Mouse (Mus musculus) frontal cortex, adult 2 months (tissue): ENCODE results near the gene Trnt1. TPM values are rescaled to one million over a fixed set of nuclear protein-coding genes. Genes with fewer than 3 reads are reported as not detected.

Source experiments
- DNase-seq, 2 experiments: peaks; one replicate each; pipeline ENCODE4 v3.0.0; 2022; ENCODE audit warnings: low spot score in 1 of 2; ENCODE audit errors: extremely low spot score in 1 of 2
- polyA plus RNA-seq: library from polyadenylated mRNA; depleted of rRNA; stranded (reverse); fragments of >200 nt; gene quantifications from 2 replicates; pipeline ENCODE4 v1.2.3, GENCODE M21; 2012; rRNA removed

Trnt1 gene
- 26.8 and 29.7 TPM in 2 replicates for polyA plus RNA-seq

DNA sequence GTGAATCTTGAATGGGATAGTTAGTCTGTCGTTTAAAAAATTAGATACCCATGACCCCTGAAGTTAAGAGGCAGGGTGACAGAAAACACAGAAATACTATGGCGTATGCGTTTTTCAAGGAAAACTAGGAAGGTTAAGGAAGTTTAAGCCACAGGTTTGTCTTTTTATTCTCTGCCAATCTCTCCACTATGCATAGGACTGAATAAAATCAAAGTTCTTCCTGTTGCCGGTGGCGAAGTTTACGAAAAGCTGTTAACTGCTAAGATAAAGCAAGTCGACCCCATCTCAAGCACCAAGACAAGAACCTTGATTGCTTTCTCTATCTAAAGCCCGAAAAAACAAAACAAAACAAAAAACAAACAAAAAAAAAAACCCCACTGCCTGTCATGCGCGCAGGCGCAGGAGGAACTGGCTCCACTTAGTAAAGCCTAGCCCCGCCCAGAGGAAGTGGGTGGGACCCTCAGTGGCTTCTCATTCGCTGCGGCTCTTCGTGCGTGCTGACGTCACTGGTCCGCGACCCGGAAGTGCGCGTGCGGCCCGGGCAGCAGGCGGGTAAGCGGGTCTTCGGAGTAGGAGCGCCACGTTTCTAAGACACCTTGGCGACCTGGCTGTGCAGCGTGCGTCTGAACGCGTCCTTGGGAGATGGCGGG is at the start of gene Trnt1:
Trnt1 (plus strand) TSS at position 481 of the 650 bp plus-strand sequence.
- peak; percentile 95 to 98 for DNase-seq

DNA sequence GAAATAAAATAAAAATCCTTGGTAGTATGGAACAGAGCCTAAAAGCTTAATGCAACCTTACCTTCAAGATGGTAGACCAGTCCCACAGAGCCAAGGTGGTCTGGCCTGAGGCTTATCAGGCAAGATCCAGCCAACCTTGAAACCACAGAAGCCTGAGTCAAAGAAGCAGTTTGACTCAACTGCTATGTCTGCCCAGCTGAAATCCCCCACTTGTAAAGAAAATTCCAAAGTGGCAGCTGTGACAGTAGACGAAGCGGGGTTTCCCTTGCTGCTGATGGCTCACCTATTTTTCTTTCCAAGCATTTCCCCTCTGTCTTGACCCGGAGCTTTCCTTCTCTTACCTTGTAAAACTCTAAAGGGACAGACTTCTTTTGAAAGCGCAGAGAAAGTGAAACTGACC is 43.3 kb upstream of the Trnt1 start:
- DNase-seq: no peak

DNA sequence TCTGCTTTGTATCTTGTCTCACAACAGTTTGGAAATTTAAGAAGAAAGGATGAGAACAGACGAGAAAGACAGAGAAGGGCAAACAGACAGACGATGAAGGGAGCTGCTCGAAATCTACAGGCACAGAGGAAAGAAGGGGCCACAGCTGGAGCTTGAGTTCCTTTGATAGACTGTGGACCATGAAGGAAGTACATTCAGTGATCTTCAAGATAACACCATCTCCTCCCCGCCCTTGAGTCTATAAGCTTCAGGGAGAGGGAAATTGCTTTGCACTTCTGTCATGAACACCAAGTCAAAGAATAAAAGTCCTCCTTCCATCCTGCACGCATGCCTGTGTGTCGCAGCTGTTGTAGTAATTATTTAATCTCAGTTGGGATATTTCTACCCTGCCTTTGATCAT is 42.8 kb upstream of the Trnt1 start:
- DNase-seq: no peak

DNA sequence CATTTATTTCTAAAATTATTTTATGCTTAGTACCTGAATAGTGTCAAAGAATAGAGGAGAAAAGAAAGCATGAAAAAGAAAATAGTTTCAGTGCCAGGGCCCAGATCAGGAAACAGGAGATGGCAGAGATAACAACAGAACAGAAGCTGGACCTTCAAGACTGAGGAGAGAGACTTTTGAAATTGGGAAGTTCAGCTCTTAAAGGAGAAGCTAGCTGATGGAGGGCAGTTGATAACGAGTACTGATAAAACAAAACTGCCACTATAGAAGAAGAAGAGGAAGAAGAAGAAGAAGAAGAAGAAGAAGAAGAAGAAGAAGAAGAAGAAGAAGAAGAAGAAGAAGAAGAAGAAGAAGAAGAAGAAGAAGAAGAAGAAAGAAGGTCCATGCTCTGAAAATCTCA is 41.2 kb upstream of the Trnt1 start:
- DNase-seq: no peak

DNA sequence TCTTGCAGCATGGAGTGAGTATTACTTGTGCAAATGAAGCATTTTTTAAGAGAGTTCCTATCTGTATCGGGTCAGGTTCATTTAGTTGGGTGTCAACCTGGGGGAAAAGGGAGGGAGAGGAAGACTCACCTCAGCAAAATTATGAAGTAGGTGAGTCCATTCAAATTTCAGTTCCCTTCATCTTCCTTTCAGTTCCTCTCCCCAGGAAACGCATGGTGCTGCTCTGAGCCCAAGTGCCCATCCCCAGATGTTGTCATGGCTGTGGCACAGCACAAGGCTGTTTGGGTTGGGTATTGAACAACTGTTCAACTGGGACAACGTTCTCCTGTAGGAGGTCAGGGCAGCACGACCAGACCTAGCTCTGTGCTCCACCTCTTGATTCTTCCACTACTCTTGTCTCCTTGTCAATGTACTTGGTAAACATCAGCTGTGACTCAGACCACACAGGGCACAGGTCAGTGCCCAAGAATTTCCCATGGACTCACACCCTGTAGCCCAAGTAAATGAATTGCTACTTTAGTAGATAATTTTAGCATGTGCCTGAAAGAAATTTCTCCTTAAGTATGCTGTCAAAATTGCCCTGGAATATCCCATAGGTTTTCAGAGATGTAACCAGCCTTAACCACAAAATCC is 39.1 kb upstream of the Trnt1 start:
- no peak for DNase-seq

DNA sequence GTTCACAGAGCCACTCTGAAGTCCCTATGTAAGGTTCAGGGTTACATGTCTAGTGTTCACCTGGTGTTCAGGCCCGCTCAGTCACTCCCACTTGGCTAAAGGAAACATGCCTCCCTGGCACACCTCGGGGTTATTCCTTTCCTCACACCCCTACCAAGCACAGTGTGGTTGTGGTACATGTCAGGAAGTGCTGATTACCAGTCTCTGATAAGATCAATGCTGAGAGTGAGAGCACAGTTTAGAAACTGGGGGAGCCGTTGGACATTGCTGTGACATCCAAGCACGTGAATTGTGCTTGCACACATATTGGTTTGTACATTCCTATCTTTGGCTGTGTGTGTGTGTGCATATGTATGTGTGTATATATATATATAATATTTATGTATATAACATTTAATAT is 36.4 kb upstream of the Trnt1 start:
- DNase-seq: no peak

DNA sequence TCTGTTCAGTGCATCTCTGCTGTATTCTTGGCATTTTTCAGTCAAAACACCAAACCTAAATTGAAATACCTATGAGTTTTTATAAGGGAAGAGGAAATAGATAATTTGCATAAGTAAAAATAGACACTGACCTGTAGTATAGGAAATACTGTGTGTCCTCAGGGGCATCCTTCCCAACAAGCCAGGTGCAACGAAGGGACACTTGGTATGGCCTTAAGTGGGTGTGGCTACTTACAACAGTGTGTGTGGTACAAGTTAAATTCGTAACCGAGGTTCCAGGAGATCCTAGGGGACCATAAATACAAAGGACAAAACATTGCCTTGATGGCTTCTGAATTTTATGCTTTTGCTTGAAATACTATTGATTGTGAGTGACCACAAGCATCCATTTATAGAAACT is 30.7 kb upstream of the Trnt1 start:
- DNase-seq: no peak

DNA sequence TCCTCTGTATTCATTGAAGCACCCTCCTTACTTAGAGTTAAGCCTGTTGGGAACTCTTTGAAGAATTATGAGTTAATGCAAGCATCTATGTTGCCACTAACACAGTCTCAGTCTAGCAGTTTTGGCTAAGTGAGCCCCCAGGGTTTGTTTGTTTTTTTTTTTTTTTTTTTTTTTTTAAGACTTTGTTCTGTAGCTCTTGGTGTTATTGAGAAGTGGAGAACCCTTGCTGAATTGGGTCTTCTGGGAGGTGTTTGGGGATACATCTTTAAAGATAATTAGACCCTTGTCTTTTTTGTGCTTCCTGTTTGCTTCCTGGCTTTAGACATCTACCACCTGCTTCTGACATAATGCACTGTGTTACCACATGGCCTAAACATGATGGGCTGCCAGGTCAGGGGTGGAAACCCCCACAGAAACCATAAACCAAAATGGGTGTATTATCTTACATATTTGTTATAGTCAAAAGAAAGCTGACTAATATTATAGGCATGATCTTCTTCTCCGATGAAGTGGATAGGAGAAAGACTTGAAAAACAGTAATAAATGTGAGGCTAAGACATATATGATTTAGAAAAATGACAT is 28.6 kb upstream of the Trnt1 start:
- no peak for DNase-seq

DNA sequence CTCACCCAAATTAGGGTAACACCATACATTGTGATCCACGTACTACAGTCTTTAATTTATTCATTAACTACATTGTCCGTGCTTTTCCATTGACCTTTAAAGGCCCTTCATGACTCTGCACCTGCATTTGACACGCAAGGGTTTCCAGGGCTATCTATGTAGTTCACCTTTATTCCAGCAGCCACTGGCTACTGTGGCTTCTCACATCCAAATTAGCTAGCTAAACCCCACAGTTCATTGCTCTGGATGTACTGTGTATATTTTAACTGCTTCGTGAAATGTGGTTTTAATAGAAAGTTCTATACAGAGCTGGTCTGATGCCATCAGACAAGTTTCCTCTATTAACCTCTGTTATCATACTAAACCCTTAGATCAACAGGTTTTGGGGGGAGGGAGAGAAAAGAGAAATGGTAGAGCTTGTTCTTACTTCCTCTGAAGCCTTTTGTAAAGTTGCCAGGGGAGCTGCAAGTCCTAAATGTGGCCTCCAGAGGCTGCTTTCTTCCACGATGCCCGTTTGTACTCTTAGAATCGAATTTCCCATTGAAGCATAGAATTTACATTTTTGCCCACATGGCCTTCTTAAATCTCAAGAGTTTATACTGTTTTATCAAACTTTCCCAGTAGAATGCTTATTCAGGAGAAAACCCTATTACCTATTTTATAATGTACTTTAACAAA is 25.2 kb upstream of the Trnt1 start:
- no peak for DNase-seq

DNA sequence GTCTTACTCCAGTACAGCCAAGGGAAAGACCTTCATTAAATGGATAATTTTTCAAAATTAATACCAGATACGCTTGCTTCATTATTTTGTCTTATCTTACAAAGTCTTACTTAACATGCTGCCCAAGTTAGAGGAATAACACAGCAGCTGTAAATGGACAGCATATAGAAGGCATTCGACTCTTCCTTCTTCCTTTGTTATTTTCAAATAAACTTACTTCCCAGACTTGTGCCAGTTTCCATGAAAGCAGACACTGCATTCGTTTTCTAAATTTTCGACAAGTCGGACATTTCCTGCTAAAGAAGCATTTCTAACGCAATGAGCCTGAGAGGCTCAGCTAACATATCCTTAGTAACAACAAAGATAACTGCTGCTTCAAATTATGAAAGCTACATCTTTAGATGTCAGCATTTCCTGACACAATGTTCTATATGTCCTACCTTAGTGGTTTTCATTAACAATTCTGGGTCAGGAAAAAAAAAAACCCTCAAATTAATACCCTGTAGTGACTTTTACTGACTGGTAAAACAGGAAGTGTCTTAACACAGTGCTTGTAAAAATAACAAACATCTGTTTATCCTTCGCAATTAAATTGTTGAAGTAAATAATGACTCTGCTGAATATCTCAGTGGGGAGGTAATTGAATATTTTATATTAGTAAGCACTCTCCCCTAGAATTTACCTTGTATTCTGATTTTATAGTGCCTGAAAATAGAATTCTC is 23.1 kb upstream of the Trnt1 start:
- no peak for DNase-seq

DNA sequence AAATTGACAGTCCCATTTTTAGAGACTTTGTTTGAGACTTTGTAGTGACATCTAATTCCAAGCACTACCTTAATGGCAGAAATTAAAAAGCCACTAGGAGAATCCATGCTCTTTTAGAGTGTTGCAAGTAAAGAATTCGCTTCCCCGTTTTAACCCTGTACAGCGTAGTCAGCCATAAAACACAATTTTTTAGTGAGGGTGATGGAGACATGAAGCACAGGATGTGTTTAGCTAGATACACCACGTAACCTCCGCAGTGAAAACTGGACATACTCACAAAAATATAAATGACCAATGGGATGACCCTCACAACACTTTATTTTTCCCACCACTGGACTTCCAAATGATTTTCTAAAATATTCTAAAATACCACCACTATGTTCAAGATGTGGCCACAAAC is 21.7 kb upstream of the Trnt1 start:
- no peak for DNase-seq

DNA sequence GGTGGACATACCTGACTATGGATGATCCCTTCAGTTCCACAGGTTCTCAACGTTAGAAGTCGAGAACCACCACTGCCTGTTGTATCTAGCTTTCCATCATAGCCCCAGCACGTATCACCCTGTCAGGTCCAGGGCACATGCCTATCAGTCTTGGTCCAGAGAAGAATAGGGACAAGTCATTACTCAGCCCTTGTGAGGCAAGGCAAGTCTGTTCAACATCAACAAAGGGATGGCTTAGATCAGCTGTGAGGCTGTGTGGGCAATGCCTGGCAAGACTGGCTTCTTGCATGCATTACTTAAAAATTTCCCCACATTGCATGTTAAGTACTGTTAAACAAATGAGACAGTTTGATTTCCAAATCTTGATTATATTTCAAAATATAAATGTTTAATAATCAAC is 21.1 kb upstream of the Trnt1 start:
- DNase-seq: no peak

DNA sequence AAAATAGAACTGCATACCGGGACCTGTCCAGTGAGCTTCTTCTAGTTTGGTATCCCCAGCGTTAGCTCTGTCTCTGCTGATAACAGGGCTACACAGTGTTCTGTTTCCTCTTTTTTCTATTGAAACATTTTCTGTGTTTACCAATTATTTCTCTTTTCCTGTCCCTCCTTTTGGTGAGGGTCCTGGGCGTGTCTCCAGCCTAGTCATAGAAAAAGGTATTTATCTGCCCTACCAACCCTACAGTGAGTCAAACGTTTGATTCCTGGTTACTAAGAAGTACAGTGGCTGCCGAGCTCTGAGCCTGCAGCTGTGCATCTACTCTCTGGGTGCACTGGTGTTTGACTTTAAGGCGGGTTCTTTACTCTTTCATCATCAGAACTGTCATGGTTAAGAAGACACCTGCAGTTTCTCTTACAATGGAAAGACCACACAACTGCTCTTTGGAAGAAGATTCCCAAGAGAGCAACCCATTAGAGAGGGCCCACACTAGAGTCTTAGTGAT is 20.0 kb upstream of the Trnt1 start, which contains the start of gene Il5ra:
Il5ra (minus strand) TSS at position 151 of the 502 bp plus-strand sequence.
- no peak for DNase-seq

DNA sequence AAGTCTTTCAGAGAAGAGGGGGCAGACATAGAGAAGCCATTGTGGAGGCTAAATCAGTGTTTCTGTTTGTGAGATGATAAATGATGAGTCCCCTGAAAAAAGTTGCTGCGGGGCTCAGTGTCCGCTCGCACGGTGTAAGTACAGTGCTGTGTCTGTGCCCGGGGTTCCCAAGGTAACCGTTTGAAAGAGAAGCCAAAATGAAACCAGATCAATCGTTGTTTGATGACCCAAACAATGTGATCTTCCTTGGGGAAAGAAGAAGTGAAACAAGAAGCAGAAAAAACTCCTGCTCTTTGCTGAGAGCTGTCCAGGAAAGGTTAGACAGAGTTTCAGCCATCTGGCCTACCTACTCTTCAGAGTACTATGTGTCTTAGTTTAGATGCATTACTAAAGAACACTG is 18.6 kb upstream of the Trnt1 start:
- DNase-seq: no peak

DNA sequence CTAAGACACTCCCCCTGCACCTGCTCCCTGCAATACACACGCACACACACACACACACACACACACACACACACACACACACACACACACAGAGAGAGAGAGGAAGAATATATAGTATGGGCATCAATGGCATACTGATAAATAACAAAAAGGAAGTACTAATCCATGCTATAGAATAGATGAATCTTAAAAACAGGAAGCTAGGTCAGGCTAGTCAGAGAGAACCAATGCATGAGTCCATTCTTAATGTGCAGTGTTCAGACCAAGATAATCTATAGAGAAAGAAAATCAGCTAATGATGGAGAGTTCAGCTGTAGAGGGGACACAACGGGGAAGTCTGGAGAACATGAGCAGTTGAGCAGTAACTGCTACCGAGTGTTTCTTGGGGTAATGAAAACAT is 10.6 kb upstream of the Trnt1 start:
- no peak for DNase-seq

DNA sequence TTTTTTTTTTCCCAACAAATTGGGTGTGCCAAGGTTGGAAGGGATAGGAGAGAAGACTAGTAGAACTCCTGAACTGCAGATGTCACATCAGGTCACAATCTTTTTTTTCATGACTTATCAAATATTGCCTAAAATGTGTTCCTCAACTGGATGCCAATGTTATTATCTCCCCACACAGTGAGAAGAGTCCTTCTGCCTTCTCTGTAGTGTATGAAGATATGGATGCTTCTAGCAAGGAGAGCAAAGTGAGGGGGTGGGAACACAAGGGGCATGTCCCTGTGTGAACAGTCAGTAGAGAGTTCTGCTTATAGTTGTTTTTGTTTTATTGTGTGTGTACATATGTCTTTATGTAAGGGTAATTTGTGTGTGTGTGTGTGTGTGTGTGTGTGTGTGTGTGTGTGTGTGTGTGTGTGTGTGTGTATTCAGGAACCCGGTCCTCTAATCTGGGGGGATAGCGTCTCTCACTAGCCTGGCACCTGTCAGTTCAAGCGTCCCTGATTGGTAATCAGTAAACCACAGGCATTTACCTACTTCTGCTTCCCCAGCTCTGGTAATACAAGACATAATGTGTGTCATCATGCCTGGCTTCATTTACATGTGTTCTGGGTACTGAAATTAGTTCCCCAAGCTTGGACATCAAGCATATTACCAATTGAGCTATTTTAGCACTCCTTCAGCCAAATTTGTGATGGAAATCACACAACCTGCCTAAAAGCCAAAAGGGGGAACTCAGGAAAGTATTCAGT is 8.3 kb upstream of the Trnt1 start:
- DNase-seq: no peak

DNA sequence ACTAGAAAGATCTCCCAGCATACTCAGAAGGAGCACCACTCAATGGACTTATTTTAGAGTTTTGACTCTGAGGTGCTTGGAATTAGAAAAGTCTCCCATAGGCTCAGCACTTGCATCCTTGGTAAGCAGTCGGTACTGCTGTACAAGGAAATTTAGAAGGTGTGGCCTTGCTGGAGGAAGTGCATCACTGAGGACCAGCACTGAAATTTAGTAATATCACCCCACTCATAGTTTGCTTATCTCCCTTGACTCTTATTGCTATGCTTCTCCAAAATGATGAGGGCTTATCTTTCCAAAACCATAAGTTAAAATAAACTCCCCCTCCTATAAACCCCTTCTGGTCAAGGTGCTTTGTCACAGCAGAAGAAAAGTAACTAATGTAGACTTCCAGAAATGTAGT is 7.4 kb upstream of the Trnt1 start:
- no peak for DNase-seq

DNA sequence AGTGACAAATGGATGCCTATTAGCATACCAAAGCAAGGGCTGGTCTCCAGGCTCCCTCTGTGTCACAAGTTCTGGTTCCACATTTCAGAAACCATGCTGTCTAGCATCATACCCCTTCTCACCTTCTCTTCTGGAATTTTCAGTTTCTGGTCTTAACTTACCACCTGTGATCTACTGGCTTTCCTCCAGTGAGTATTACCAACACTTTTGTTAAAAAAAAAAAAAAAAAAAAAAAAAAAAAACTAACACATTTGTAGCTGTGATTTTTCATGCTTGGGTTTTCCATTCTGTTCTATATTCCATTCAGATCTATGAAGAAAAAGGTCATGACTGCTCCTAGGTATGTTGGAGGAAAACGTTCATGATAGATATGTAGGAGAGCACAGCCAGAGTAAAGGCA is 3.0 kb upstream of the Trnt1 start:
- DNase-seq: no peak

DNA sequence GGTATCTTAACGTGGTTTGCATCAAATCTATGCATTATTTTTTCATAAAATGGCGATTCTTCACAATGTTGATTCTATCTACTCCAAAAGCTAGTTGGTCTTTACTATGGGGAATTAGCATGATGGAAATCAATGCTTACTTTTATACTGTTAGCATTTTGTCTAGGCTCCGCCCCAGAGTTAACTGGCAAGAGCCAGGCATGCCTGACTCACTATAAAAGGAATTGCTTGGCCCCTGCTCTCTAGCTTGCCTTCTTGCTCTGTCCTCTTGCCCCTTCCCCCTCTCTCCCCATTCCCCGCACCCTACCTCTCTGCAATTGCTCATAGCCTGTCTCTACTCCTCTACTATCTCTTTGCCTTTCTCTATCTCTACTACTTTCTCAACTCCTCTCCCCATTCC is 2.1 kb upstream of the Trnt1 start:
- DNase-seq: no peak

DNA sequence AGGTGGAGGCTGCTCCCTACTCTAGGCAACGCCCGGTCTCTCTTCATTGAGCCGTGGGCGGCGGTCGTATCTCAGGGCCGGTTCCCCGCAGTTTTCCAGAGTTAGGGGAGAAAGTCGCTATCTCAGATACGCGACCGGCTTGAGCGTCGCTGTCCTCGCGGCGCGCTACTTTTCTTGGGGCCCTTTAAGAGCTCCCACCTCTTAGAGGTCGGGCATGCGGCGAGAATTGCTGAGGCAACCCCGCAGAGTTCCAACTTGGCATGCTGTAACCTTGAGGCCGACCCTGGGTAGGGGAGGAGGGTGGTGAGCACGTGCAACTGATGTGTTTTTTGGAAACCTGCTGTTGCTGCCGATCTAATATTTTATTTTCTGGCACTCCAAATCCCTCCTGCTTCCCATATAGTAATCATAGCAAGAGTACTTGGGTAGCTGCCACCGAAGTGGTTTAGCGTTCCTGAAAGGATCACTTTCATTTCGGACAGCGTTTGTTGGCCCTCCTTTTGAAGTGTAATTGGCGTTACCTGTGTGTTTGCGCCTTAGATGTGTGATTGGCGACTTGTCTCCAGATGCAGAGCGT is 458 bp downstream of the Trnt1 start:
- DNase-seq: no peak
